Mouse (Mus musculus) layer of hippocampus, adult 9-11 months (tissue): ENCODE measurements around the gene Ddx60.
"Not testable (repeated sequence)": the region's sequence is repeated elsewhere in the genome, so short reads cannot be mapped to it uniquely, and the experiment has no call there.

ENCODE experiments used
- DNase-seq: peaks from one replicate; pipeline ENCODE4 v3.0.0; 2022

The Ddx60 gene

DNA sequence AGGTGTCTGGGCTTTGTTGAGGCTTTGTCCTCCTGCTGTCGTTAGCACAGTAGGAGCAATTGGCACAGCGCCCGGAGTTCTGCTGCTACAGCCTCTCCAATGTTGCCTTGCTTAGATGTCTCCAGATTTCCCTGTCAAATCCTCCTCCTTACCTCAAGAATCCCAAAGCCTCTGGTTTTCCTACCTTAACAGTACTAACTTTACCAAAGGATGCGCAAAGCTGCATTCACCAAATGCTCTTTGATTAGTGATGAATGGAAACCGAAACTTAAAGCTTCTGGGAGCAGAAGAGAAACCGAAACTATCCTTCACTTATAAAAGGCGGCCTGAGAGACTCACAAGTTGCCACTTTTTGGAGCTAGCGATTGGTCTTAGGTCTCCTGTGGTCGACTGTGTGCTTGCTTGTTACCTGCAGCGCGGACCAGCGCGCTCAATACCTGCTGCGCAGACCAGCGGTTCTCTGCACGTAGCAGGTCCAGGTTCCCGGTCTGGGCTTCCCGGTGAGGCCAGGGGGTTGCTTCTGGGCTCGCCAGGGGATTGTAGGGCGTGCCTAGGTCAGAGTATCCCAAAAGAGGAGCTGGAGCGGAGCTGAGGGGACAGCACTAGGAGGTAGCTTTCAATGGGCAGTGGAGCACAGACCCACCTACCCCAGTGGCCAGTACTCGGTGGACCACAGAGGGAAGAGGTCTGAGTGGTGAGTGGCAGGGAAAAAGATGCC, at the start of gene Ddx60:
Gene Ddx60 (plus strand): TSS at position 311 of the 718 bp plus-strand sequence.
- DNase-seq: peak; percentile 34

DNA sequence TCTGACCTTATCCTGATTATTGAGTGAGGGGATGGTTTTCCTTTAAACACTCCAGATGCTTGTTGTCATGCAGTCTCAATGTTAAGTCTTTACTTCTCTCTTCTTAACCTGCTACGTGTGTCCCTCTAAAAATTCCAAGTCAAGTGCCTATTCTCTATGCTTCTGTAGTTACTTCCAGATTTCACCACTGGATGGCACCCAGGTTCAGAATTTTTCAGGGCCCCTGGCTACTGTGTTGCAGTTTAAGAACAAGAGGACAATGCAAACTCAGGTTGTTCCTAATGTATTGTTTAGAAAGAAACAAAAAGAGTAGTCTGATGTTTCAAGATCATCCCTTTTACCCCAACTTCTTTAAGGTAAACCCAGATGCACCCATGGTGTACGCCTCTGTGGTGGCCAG, 33.8 kb upstream of the Ddx60 start:
- DNase-seq: no peak

DNA sequence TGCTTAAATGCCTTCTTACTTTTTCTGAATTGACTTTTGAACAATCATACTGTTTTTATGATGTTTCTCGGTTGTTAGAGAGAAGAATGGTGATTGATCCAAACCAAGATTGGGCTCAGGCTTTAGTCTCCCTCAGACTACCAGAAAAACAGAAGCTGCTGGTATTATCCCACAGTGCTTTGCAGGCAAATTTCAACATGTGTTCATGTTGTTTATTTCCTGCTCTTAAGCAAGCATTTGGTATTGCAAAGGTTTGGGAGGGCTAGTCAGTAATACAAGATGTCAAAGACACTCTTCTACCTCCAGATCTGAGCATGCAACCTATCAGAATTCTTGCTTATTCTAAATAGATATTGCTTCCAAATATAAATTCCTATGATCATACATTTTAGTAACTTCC, 31.1 kb upstream of the Ddx60 start:
- DNase-seq: no peak

- DNase-seq: no peak
Measured at GRCm38 (mm10) chr8:61897402-61897801, 30.5 kb upstream of the Ddx60 start.

GRCm38 (mm10) chr8:61901028-61901717, 26.7 kb upstream of the Ddx60 start:
- DNase-seq: no peak

GRCm38 (mm10) chr8:61902521-61902920, 25.4 kb upstream of the Ddx60 start, which contains the start of gene Palld:
Palld (minus strand) TSS chr8:61902690.
- DNase-seq: no peak

- peak; percentile 11 for DNase-seq
Measured at GRCm38 (mm10) chr8:61908303-61909215, 19.3 kb upstream of the Ddx60 start.

GRCm38 (mm10) chr8:61909313-61909712, 18.6 kb upstream of the Ddx60 start:
- DNase-seq: no peak

- no peak for DNase-seq
Measured at GRCm38 (mm10) chr8:61912817-61913216, 15.1 kb upstream of the Ddx60 start.

GRCm38 (mm10) chr8:61913957-61914356, 13.9 kb upstream of the Ddx60 start:
- DNase-seq: no peak

GRCm38 (mm10) chr8:61917287-61917686, 10.6 kb upstream of the Ddx60 start:
- DNase-seq: no peak

DNA sequence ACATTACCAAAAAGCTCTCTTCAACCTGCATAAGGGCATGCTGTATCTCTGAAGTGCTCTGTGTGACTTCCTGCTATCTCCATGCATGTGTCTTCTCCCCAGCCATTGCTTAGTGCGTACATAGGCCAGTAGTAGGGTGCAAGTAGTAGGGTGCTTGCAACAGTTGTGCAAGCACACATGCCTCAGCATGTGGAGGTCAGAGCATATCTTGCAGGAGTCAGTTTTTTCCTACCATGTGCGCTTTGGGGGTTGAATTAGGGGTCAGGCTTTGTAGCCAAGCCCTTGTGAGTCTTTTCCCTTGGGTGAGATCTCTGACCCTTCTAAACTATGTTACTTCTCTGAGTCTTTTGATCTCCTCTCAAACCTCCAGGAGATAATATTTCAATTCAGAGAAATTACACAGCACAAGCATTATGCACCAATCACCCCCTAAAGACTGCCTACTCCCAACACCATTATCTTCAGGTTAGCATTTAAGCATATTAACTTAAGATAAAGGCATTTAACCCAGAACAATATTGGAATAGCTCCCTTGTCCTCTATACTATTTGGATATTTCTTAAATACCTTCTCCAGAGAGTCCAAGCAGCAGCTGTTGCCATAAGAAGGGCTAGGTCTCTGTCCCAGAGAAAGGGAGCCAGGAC, 8.6 kb upstream of the Ddx60 start:
- DNase-seq: no peak

- DNase-seq: no peak
Measured at GRCm38 (mm10) chr8:61920389-61920788, 7.5 kb upstream of the Ddx60 start.

DNA sequence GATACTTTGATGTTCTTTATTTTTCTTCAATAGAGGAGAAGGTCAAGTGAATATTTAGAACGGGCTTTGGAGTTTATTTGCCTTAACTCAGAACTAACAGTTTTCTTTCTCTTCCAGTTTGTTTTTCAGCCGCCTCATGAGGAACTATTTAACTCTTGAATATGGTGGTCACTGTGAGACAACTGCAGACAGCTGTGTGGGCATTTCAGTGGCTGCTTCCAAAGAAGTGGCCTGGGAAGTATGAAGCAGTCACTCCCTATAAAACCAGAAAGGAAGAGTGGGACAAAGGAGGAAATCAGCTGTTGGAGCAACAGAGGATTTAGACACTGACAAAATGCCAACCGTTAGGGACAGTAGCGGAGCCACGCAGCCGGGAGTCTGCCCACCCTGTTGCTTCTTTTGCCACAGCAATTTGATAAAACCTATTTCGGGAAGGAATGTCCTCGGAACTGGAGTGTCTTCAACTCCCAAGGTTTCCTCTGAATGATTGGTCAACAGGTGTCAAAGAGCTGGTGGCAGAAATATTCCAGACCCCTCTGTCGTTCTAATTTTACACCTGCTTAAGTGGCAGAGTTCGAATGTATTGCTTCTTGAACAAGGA, 6.3 kb upstream of the Ddx60 start:
- no peak for DNase-seq

- no peak for DNase-seq
Measured at GRCm38 (mm10) chr8:61924518-61924917, 3.4 kb upstream of the Ddx60 start.

DNA sequence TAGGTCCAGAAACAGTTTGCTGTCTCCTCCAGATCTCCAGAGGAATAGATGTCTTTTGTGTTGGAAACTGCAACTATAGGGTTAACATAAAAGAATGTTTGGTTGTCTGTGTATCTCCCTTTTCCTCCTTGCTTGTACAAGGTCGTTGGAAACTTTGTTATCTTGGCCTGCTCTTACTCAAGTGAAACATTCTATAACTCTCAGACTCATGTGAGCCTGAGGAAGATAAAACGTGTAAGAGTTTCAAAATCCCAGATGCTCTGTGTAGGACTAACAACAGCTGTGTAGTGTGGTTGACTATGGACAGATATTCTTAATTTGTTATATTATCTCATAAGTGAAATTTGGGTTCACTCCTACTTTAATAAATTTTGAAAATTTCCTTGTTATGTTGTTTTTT, 5.4 kb downstream of the Ddx60 start:
- DNase-seq: no peak

- DNase-seq: no peak
Measured at GRCm38 (mm10) chr8:61937576-61937975, 9.7 kb downstream of the Ddx60 start.

- DNase-seq: not testable (repeated sequence)
Measured at GRCm38 (mm10) chr8:61964591-61965375, 36.9 kb downstream of the Ddx60 start.

DNA sequence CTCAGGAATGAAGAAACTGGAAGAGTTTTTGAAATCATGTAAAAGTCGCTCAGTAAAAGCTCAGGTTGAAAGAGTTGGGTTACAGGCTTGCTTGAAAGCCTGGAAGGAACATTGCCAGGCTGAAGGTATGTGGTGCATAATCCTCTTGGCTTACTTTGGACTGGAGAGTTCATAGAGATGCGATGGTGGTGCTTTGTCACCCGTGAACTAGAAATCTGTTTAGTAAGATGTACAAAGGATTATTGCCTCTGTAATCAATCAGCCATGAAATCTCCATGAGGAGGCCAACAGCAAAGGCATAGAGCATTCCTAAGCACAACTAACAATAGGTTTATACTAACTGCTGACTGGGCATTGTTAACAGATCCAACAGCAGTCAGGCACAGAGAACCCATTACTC, 41.7 kb downstream of the Ddx60 start:
- DNase-seq: no peak

- no peak for DNase-seq
Measured at GRCm38 (mm10) chr8:61984941-61985340, 57.1 kb downstream of the Ddx60 start.

DNA sequence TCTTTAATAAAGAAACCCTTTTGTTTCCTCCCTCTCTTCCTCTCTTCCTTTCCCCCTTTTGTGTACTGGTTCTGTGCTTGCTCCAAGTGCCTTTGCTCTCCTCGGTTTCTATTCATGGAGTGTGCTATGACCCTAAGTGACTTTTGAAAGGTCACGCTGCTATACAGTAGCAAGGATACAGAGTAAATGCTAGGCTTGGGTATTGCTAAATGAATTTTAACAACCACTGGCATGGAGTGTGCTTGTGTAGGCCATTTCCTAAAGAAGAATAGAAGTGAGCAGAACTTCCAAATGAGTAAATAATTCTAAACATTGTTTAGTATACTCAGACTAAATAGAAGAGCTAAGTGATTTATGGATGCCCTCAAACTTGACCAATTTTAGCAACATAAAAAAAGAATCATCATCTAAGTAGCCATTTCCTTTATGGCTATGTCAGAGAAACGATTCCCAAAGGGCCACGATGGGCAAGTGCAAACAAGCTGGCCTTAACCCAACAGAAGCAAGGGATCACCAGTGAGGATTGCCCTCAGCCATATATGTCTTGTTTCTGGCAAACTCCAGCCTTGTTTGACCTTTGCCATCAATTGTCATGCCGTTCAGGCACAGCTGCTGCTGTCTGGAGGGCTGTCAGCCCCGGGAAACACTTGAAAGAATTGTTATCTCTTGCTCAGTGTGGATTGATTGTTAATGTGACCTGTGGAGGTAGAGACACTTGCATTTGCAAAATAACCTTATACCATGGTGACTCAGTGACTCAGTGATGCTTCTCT, 58.0 kb downstream of the Ddx60 start:
- DNase-seq: no peak
